Mouse (Mus musculus) C2C12 (cell line): ENCODE data around the gene Babam2.

ENCODE experiments used
- CTCF ChIP-seq: IDR thresholded peaks from one replicate; pipeline ENCODE4 v1.5.1; 2011; ENCODE audit not compliant: control insufficient read depth, insufficient read depth, insufficient read length
- MYOG ChIP-seq: IDR thresholded peaks from one replicate; pipeline ENCODE4 v1.6.1; 2011; ENCODE audit not compliant: control insufficient read depth, insufficient read length; ENCODE audit errors: extremely low read depth
- USF1 ChIP-seq: IDR thresholded peaks from one replicate; pipeline ENCODE4 v1.6.1; 2011; ENCODE audit warnings: low read depth, mild to moderate bottlenecking, control low read depth, moderate library complexity

GRCm38 (mm10) chr5:32071824-32072223 is 374.3 kb downstream of the Babam2 start:
- no peak for TF ChIP-seq CTCF
- no peak for TF ChIP-seq USF1
- no peak for TF ChIP-seq MYOG
